Mouse (Mus musculus): ENCODE measurements at regions not wholly inside any gene's neighbourhood (a gene's known extent, or its start where the extent isn't known, plus 50 kb on each side); places are given as distances from the start of the nearest gene placed in this dataset.

DNA sequence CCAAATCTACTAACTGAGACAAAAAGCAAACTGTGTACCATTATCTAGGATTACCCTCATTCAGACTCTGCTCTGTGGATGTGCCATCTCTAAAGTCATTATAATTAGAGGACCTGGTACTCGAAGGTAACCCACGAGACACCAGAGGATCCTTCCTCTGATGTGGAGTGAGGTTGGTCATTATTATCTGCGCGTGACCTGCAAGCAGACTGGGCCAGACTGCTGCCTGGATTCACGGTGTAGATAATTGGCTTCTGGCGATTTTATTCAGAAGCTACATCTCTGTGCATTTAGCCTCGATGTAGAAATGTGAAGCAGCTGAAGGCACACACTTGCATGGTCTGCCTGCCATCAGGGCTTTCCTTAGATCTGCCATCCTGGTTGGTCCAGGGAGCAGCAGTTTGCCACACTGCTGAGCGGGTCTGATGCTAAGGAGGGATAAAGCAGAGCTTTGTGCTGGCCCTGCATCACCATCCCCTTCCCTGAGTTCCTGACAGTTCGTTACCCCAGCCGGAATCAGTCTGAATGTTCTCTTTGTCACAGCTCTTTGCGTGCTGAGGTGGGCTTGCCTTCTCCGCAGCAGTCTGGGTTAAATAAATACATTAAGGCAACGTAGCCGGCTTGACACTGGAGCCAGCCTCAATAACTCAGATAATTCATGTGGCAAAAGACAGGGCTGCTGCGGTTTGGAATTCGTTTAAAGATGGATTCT is 152.4 kb downstream of the Wdr11 start:
- H3K4me2 ChIP-seq (replicated peaks; ENCODE audit: low read depth, low read length): 0 out of 2 replicates have a peak overlapping the region, but pooled peaks have one; percentile 4
- peaks cover 7% of the 10 kb centered on the region for H3K9me3 ChIP-seq (ENCODE audit: low read length)
- H3K4me1 ChIP-seq (ENCODE audit: insufficient read depth, low read length): peaks cover 9% of the 10 kb centered on the region
- no peaks in the 10 kb centered on the region for H3K27me3 ChIP-seq (ENCODE audit: insufficient read depth, low read length)
- peak; percentile 51; the same call in 1 of the 2 replicates for ATAC-seq (ENCODE audit: low FRiP score, low TSS enrichment)
- no peak overlapping the region for H3K4me3 ChIP-seq (ENCODE audit: low read length)
- no peak overlapping the region for H3K27ac ChIP-seq (ENCODE audit: low read length)
- H3K9ac ChIP-seq (replicated peaks; ENCODE audit: low read length): no peak overlapping the region
- 36% methylated on average over 16 of the region's 16 CpGs for WGBS
- no peaks in the 10 kb centered on the region for H3K36me3 ChIP-seq (ENCODE audit: insufficient read depth, low read length)

DNA sequence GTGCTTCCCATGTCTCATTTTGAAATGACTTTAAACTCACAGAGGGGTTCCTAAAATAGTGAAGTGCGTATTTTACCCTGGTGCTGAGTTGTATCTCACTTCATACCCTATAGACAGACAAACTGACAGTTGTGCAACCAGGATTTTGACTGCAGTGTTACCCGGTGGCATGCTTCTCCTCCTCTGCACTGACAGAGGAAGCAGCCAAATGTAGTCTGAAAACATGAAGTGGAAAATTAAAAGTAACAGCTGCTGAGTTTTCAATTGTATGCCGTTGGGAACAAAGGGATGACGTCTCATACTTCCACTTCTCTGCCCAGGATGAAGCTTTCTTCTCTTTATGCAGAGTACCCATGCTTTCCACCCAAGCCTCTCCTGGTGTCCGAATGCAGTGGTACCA is 155.0 kb downstream of the Wdr11 start:
- WGBS: 74% methylated on average over 5 of the region's 5 CpGs
- no peak for ATAC-seq (ENCODE audit: low FRiP score, low TSS enrichment)

DNA sequence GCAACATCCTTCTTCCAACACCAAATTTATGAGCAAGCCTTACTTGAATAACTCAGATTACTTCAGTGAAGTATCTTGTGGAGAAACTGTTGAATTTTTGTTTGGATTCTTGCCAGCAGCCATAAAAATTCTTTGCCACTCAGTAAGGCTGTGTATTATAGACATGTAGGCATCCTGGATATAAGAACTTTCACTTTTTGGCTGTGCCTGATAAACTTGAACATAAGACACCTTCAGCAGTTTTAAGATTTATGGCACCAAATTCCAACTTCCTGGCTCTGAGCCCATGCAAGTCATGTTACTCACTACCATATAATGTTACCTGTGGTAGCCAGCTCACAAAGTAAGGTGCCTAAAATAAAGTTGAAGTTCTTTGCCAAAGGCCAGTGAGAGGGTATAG is 159.3 kb downstream of the Wdr11 start:
- H3K9me3 ChIP-seq (ENCODE audit: low read length): peaks cover 7% of the 10 kb centered on the region
- no peak overlapping the region for H3K4me2 ChIP-seq (replicated peaks; ENCODE audit: low read depth, low read length)
- no peak overlapping the region for H3K4me3 ChIP-seq (ENCODE audit: low read length)
- H3K27ac ChIP-seq (ENCODE audit: low read length): no peak overlapping the region
- H3K27me3 ChIP-seq (ENCODE audit: insufficient read depth, low read length): no peaks in the 10 kb centered on the region
- ATAC-seq (ENCODE audit: low FRiP score, low TSS enrichment): no peak
- H3K4me1 ChIP-seq (ENCODE audit: insufficient read depth, low read length): no peaks in the 10 kb centered on the region
- H3K36me3 ChIP-seq (ENCODE audit: insufficient read depth, low read length): no peaks in the 10 kb centered on the region
- H3K9ac ChIP-seq (replicated peaks; ENCODE audit: low read length): no peak overlapping the region

More for the DNA sequence above, 155.0 kb downstream of the Wdr11 start:
- no peak overlapping the region for H3K4me3 ChIP-seq (ENCODE audit: low read length)
- peaks cover 7% of the 10 kb centered on the region for H3K9me3 ChIP-seq (ENCODE audit: low read length)
- H3K27ac ChIP-seq (ENCODE audit: low read length): no peak overlapping the region
- no peaks in the 10 kb centered on the region for H3K36me3 ChIP-seq (ENCODE audit: insufficient read depth, low read length)
- H3K4me1 ChIP-seq (ENCODE audit: insufficient read depth, low read length): peaks cover 9% of the 10 kb centered on the region
- H3K27me3 ChIP-seq (ENCODE audit: insufficient read depth, low read length): no peaks in the 10 kb centered on the region
- no peak overlapping the region for H3K9ac ChIP-seq (replicated peaks; ENCODE audit: low read length)
- H3K4me2 ChIP-seq (replicated peaks; ENCODE audit: low read depth, low read length): no peak overlapping the region

DNA sequence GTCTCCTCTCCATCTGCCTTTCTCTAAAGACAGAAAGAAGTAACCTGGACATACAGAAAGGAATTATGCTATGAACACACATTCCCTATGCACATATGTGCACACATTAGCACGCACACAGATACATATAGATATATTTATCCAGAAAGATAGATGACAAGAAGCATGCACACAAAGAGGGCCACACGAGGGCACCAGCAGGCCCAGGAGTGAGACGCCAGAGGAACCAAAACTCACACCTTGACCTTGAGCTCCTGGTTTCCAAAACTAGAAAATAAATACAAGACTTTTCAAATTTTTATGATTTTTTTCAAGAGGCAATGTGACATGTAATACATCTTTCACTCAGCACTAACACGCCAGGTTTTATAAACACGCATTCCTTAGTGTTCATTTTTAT is 163.1 kb downstream of the Wdr11 start:
- ATAC-seq (ENCODE audit: low FRiP score, low TSS enrichment): no peak
- H3K27me3 ChIP-seq (ENCODE audit: insufficient read depth, low read length): no peaks in the 10 kb centered on the region
- H3K9ac ChIP-seq (replicated peaks; ENCODE audit: low read length): no peak overlapping the region
- H3K27ac ChIP-seq (ENCODE audit: low read length): no peak overlapping the region
- no peaks in the 10 kb centered on the region for H3K9me3 ChIP-seq (ENCODE audit: low read length)
- no peak overlapping the region for H3K4me3 ChIP-seq (ENCODE audit: low read length)
- H3K36me3 ChIP-seq (ENCODE audit: insufficient read depth, low read length): no peaks in the 10 kb centered on the region
- WGBS: 75% methylated on average over 5 of the region's 5 CpGs
- H3K4me1 ChIP-seq (ENCODE audit: insufficient read depth, low read length): no peaks in the 10 kb centered on the region
- H3K4me2 ChIP-seq (replicated peaks; ENCODE audit: low read depth, low read length): no peak overlapping the region

DNA sequence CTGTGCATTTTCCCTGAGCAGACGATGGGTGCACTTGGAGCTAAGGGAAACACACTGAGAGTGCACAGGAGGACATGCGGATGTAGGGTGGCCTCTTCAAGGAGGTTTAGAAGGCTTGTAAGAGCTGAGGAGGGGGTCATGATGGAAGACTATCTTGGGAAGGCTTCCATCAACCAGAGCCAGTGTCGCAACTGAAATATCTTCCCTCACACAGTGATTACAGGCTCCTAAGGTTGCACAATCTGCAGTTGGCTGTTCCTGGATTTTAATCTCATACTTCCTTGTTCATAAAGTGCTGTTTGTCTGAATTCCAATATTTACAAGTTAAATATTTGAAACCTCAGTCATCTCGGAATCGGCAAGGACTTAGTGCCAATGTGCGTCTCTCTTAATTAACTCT is 164.5 kb downstream of the Wdr11 start:
- no peak for ATAC-seq (ENCODE audit: low FRiP score, low TSS enrichment)
- Histone ChIP-seq H3K9ac (replicated peaks; ENCODE audit: low read length) (no peak overlapping the region), H3K27ac (ENCODE audit: low read length) (no peak overlapping the region), H3K36me3 (ENCODE audit: insufficient read depth, low read length) (no peaks in the 10 kb centered on the region), H3K4me3 (ENCODE audit: low read length) (no peak overlapping the region), H3K9me3 (ENCODE audit: low read length) (no peaks in the 10 kb centered on the region), H3K4me1 (ENCODE audit: insufficient read depth, low read length) (no peaks in the 10 kb centered on the region), H3K4me2 (replicated peaks; ENCODE audit: low read depth, low read length) (no peak overlapping the region), H3K27me3 (ENCODE audit: insufficient read depth, low read length) (no peaks in the 10 kb centered on the region)
- 71% methylated on average over 6 of the region's 6 CpGs for WGBS

DNA sequence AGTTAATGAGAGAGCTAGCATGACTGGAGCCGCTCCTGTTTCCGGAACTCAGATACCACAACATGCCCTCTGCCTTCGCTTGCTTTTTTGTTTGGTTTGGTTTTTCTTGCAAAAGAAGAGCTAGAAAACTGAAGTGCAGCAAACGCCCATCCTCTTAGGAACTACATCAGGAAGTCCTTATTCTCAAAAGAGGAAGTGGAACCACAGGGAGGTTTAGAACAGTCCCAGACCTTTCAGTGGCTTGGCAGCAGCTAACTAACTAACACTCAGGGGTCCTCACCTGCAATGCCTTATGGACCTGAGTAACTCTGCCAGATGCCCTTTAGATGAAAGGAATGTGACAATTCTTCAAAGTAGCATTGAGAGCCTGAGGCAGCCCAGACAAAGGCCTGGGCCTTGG is 168.2 kb downstream of the Wdr11 start:
- H3K36me3 ChIP-seq (ENCODE audit: insufficient read depth, low read length): no peaks in the 10 kb centered on the region
- peaks cover 8% of the 10 kb centered on the region for H3K4me1 ChIP-seq (ENCODE audit: insufficient read depth, low read length)
- H3K27ac ChIP-seq (ENCODE audit: low read length): no peak overlapping the region
- H3K4me3 ChIP-seq (ENCODE audit: low read length): no peak overlapping the region
- 67% methylated on average over 4 of the region's 4 CpGs for WGBS
- H3K4me2 ChIP-seq (replicated peaks; ENCODE audit: low read depth, low read length): no peak overlapping the region
- H3K9me3 ChIP-seq (ENCODE audit: low read length): no peaks in the 10 kb centered on the region
- no peak overlapping the region for H3K9ac ChIP-seq (replicated peaks; ENCODE audit: low read length)
- no peak for ATAC-seq (ENCODE audit: low FRiP score, low TSS enrichment)
- no peaks in the 10 kb centered on the region for H3K27me3 ChIP-seq (ENCODE audit: insufficient read depth, low read length)

DNA sequence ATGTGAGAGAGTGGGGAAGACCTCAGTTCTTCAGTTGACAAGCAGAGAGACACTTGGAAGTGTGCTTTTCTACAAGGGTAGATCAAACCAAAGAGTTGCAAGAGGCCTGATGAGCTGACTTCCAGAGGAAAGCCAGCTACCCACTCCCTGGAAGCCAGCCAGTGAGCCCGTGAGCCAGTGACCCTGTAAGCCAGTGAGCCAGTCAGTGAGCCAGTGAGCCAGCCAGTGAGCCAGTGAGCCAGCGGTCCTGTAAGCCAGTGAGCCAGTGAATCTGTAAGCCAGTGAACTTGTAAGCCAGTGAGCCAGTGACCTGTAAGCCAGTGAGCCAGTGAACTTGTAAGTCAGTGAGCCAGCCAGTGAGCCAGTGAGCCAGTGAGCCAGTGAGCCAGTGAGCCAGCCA is 168.7 kb downstream of the Wdr11 start:
- H3K9ac ChIP-seq (replicated peaks; ENCODE audit: low read length): no peak overlapping the region
- H3K4me2 ChIP-seq (replicated peaks; ENCODE audit: low read depth, low read length): no peak overlapping the region
- 86% methylated on average over 2 of the region's 2 CpGs for WGBS
- H3K4me3 ChIP-seq (ENCODE audit: low read length): no peak overlapping the region
- ATAC-seq (ENCODE audit: low FRiP score, low TSS enrichment): no peak
- no peak overlapping the region for H3K27ac ChIP-seq (ENCODE audit: low read length)
- no peaks in the 10 kb centered on the region for H3K36me3 ChIP-seq (ENCODE audit: insufficient read depth, low read length)
- H3K9me3 ChIP-seq (ENCODE audit: low read length): no peaks in the 10 kb centered on the region
- no peaks in the 10 kb centered on the region for H3K27me3 ChIP-seq (ENCODE audit: insufficient read depth, low read length)
- H3K4me1 ChIP-seq (ENCODE audit: insufficient read depth, low read length): peaks cover 8% of the 10 kb centered on the region

DNA sequence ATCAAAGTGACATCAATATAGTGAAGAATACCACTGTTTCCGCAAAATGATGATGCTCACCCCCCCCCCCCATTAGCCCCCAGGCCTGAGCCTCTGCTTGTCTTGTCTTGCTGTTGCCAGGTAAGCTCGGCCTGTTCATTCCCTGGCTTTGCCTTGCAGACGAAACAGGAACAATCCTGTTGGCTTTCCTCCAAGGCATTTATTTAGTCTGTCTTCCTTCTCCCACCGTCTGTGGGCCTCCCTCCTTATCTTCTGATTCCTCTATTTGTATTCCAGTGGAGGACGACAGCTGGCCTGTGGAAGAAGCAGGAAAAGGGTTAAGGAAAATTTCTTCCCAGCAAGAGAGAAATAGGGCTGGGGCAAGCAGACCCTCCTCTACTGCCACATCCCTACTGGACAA is 172.1 kb downstream of the Wdr11 start:
- Histone ChIP-seq H3K9ac (replicated peaks; ENCODE audit: low read length) (no peak overlapping the region), H3K4me1 (ENCODE audit: insufficient read depth, low read length) (peaks cover 8% of the 10 kb centered on the region), H3K36me3 (ENCODE audit: insufficient read depth, low read length) (no peaks in the 10 kb centered on the region)

DNA sequence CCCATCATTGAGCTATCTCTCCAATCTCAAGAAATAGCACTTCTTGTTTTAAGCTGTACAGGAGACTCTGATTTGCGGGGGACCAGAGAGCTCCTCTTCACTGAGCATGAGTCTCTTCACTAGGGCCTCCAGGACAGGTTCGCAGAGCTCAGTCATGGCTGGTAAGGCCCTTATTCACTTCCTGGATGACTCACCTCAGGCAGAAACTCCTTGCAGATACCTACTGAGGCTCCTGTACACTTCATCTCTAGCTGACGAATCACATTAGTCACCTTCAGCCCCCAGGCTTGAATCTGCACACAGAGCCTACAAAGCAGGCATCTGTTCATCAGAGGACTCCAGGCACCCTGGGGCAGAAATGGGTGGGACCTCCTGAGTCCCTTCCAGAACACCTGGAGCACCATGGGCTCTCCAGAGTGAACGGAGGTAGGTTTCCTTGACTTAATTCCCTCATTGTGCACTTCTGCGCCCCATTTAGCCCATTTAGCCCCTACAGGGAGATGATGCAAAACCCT is 172.8 kb downstream of the Wdr11 start:
- Histone ChIP-seq H3K4me2 (replicated peaks; ENCODE audit: low read depth, low read length) (no peak overlapping the region), H3K4me3 (ENCODE audit: low read length) (no peak overlapping the region), H3K36me3 (ENCODE audit: insufficient read depth, low read length) (no peaks in the 10 kb centered on the region), H3K9ac (replicated peaks; ENCODE audit: low read length) (no peak overlapping the region), H3K9me3 (ENCODE audit: low read length) (no peaks in the 10 kb centered on the region), H3K27me3 (ENCODE audit: insufficient read depth, low read length) (no peaks in the 10 kb centered on the region), H3K27ac (ENCODE audit: low read length) (no peak overlapping the region), H3K4me1 (ENCODE audit: insufficient read depth, low read length) (peaks cover 8% of the 10 kb centered on the region)
- WGBS: 88% methylated on average over 5 of the region's 5 CpGs
- ATAC-seq (ENCODE audit: low FRiP score, low TSS enrichment): no peak

More for the DNA sequence above, 172.1 kb downstream of the Wdr11 start:
- Histone ChIP-seq H3K27ac (ENCODE audit: low read length) (peak overlapping the region; percentile 13; the same call in 1 of the 2 replicates), H3K9me3 (ENCODE audit: low read length) (no peaks in the 10 kb centered on the region), H3K4me2 (replicated peaks; ENCODE audit: low read depth, low read length) (no peak overlapping the region), H3K4me3 (ENCODE audit: low read length) (no peak overlapping the region), H3K27me3 (ENCODE audit: insufficient read depth, low read length) (no peaks in the 10 kb centered on the region)
- ATAC-seq (ENCODE audit: low FRiP score, low TSS enrichment): no peak
- WGBS: 48% methylated on average over 5 of the region's 5 CpGs

DNA sequence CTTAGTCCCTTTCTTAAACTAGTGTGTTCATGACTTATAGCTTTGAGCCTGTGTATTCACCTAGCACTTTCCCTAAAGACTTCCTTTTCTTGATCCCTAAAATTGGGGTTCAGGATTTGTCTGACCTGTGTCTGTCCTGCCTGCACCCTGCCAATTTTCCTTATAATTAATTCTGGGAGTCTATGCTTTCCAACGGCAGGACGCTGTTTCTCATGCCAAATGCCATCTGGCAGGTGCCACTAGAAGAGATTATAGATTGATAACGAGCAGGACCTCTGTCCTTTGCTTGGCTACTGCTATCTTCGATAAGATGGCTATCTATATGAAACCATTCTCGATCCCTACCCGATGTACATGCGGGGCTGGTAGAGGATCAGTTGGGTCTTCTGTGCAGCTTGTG is 174.0 kb downstream of the Wdr11 start:
- Histone ChIP-seq H3K27ac (ENCODE audit: low read length) (no peak overlapping the region), H3K4me2 (replicated peaks; ENCODE audit: low read depth, low read length) (no peak overlapping the region), H3K36me3 (ENCODE audit: insufficient read depth, low read length) (no peaks in the 10 kb centered on the region), H3K27me3 (ENCODE audit: insufficient read depth, low read length) (no peaks in the 10 kb centered on the region), H3K4me3 (ENCODE audit: low read length) (no peak overlapping the region), H3K9me3 (ENCODE audit: low read length) (no peaks in the 10 kb centered on the region), H3K4me1 (ENCODE audit: insufficient read depth, low read length) (peaks cover 8% of the 10 kb centered on the region), H3K9ac (replicated peaks; ENCODE audit: low read length) (no peak overlapping the region)
- ATAC-seq (ENCODE audit: low FRiP score, low TSS enrichment): no peak
- 91% methylated on average over 7 of the region's 7 CpGs for WGBS

All from kidney, embryonic 16.5 days (tissue).